Mouse (Mus musculus): ENCODE data around the gene Pam.

The Pam gene

DNA sequence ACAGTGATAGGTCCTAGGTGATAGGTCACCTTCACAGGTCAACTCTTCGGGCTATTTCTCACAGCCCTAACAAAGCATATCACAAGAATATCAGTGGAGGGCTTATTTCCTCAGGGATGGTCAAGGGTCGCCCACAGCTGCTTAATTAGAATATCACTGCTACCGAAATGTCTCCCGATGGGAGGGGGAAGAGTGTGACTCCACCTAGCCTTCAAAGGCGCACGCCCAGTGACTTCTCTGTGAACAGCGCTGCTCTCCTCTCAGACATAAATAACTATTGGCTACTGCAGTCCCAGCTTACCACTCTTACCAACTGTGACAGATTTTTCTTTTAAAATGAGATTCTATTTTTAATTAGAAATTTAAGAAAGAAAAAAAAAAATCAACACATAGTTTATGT, 334.8 kb downstream of the Pam start:
- Histone ChIP-seq H3K27me3 (ENCODE audit: control insufficient read depth, insufficient read depth, low read length, poor library complexity, severe bottlenecking) (no peaks in the 10 kb centered on the region), H3K36me3 (ENCODE audit: control insufficient read depth, insufficient read depth, low read length, poor library complexity, severe bottlenecking) (peaks cover 5% of the 10 kb centered on the region; the same call in 1 of the 2 replicates)
- DNase-seq (ENCODE audit: low read depth, low spot score), result no peak

DNA sequence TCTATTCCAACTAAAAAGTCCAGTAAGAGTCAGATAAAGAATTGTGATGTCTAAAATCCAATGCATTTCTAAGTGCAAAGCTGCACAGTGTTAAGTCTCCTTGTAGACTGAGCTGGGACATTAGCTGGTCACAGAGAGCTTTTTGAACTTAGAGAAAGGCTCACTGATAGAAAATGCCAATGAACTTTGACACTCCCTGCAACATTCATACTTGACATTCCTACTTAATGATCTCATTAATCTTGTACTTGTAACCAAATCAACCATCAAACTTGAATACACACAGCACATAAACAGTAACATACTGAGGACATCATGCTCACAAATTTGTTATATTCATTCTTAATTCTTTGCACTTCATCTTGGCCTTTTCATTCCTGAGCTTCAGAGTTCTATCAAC, 335.6 kb downstream of the Pam start:
- Histone ChIP-seq H3K27me3 (ENCODE audit: control insufficient read depth, insufficient read depth, low read length, poor library complexity, severe bottlenecking) (no peaks in the 10 kb centered on the region), H3K36me3 (ENCODE audit: control insufficient read depth, insufficient read depth, low read length, poor library complexity, severe bottlenecking) (peaks cover 9% of the 10 kb centered on the region; the same call in 1 of the 2 replicates)
- DNase-seq (ENCODE audit: low read depth, low spot score), result no peak

DNA sequence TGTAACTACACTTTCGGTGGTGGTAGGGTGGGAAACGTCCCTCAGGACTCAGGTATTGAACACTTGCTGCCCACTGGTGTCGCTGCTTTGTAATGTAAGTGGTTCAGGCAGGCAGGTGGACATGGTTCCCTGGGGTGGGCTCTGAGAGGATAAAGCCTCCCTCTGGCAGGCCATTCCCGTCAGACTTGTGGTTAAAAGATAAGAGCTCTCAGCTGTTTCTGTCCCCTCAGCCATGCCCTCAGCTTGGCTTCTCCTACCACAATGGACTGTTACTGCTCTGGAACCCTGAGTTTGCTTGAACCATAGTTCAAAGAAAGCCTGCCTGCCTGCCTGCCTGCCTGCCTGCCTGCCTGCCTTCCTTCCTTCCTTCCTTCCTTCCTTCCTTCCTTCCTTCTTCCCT, 341.1 kb downstream of the Pam start:
- DNase-seq (ENCODE audit: low read depth, low spot score), result no peak
- no peaks in the 10 kb centered on the region for H3K27me3 ChIP-seq (ENCODE audit: control insufficient read depth, insufficient read depth, low read length, poor library complexity, severe bottlenecking)
- H3K36me3 ChIP-seq (ENCODE audit: control insufficient read depth, insufficient read depth, low read length, poor library complexity, severe bottlenecking), result peaks cover 13% of the 10 kb centered on the region

DNA sequence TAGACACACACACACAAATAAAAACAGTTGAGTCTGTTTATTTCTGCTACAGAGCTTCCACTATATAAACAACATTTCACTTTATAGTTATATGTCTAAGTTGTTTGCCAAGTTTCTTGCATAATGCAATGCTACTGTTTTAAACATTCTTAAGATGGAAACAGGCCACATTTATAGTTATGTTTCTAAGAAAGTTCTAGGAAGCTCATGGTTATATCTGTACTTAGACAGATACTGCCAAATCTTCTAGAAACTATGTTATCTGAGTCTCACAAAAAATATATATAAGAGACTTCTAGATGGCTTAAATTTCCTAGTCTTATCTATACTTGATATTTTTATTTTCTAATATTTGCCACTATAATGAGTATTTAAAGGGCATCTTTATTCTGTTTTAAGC, 342.2 kb downstream of the Pam start:
- Histone ChIP-seq H3K36me3 (ENCODE audit: control insufficient read depth, insufficient read depth, low read length, poor library complexity, severe bottlenecking) (peaks cover 15% of the 10 kb centered on the region), H3K27me3 (ENCODE audit: control insufficient read depth, insufficient read depth, low read length, poor library complexity, severe bottlenecking) (no peaks in the 10 kb centered on the region)
- DNase-seq (ENCODE audit: low read depth, low spot score), result no peak

DNA sequence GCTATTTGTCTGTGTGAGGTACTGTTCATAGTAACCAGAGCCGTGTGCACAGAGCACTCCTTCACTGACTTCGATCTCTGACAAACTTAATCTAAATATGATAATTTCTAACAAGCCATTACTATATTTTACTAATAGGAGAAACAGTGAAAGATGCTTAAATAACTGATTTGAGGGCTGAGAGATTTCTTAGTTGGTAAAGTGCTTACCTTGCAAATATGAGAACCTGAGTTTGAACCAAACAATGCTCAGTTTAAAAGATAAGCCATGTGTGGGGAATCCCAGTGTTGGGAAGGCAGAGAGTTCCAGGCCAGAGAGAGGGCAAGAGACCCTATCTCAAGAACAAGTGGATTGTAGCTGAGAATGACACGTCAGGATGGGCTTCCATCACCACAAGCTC, 347.3 kb downstream of the Pam start:
- peaks cover 16% of the 10 kb centered on the region for H3K36me3 ChIP-seq (ENCODE audit: control insufficient read depth, insufficient read depth, low read length, poor library complexity, severe bottlenecking)
- H3K27me3 ChIP-seq (ENCODE audit: control insufficient read depth, insufficient read depth, low read length, poor library complexity, severe bottlenecking), result no peaks in the 10 kb centered on the region; the same call in 1 of the 2 replicates
- no peak for DNase-seq (ENCODE audit: low read depth, low spot score)

DNA sequence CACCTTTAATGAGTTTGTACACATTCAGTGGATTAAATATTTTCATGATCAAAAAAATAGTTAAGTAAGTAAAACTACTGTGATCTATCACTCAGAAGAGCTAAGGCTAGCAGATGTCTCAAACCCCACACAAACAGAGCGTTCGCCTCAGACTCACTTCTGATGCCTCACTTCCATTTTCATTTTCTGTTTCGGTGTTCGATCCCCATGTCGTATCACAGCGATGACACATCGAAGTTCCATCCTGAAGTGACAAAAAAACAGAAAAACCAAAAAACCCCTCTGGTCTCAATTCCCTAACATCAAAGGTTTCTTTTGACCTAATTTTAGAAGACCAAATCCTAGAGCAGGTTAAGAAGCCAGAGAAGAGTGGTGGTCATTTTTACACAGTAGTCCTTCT, 349.2 kb downstream of the Pam start:
- Histone ChIP-seq H3K36me3 (ENCODE audit: control insufficient read depth, insufficient read depth, low read length, poor library complexity, severe bottlenecking) (peaks cover 14% of the 10 kb centered on the region), H3K27me3 (ENCODE audit: control insufficient read depth, insufficient read depth, low read length, poor library complexity, severe bottlenecking) (no peaks in the 10 kb centered on the region; the same call in 1 of the 2 replicates)
- no peak for DNase-seq (ENCODE audit: low read depth, low spot score)

DNA sequence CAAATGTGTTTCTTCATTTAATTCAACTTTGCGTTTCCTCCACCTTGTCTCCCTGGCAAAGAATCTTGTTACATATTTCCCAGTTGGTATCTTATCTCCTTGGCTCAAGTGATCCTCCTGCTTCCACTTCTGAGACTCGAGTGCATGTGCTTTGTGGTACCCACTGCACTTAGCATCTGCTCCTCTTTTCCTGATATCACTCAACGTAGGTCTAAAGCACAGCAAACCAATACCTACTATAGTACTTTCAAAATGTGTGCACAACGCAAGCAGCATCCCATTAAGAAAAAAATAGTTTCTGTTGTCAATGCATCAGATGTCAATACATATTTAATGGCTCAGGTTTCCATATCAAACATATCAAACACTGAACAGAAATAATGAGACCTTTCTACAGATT, 349.7 kb downstream of the Pam start:
- no peaks in the 10 kb centered on the region; the same call in 1 of the 2 replicates for H3K27me3 ChIP-seq (ENCODE audit: control insufficient read depth, insufficient read depth, low read length, poor library complexity, severe bottlenecking)
- DNase-seq (ENCODE audit: low read depth, low spot score), result no peak
- H3K36me3 ChIP-seq (ENCODE audit: control insufficient read depth, insufficient read depth, low read length, poor library complexity, severe bottlenecking), result peaks cover 13% of the 10 kb centered on the region
